Comparison of ENCODE assay signal across 18 mouse cellular contexts in the genomic region with DNA sequence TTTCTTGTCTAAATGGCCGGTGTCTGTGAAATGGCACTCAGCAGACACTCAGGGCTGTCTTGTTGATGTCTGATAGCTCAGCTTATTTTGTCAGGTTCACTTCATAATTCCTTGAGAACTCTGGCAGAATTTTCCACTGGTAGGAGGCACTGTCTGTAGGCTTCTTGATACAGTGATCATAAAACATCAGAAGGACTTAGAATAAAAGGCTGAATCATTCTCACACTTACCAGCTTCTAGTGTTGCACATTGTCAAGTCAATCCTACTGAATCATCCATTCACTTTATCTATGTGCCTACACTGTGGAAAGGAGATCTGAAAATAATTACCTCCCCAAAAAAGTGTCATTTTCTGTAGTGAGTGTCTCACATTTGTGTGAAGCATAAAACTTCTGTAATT.
DNase-seq lines count a peak whose midpoint lies in the region; TF ChIP-seq lines count a peak whose summit lies in the region.
"Had no signal": no experiment of that assay in that cellular context is flagged by ENCODE, and none has a peak within 500 bp of the region (broad histone marks: within the 10 kb centered on the region; RNA-seq: fewer than 3 reads in every experiment).

No protein-coding gene starts in this region.

- peak; percentile 9 for DNase-seq in left cerebral cortex, adult 11 months (ENCODE audit: low spot score)
- DNase-seq in left cerebral cortex, adult 2 months (ENCODE audit: extremely low spot score in 1 of 2, low spot score in 2 of 2) = no peak
- peak; percentile 2 to 4 for DNase-seq in right cerebral cortex, adult 2 months (ENCODE audit: low spot score in 2 of 2)
- DNase-seq in right cerebral cortex, postnatal 36 days (ENCODE audit: low spot score in 2 of 2) = no peak
- DNase-seq in telencephalon, adult 2 months (ENCODE audit: low read depth, low spot score) = peak; percentile 36
- no peak for DNase-seq in yolk sac, embryonic 10.5 days (ENCODE audit: low spot score)
- DNase-seq: adrenal gland, adult 2 months; adrenal gland, postnatal 10 days; adrenal gland, postnatal 25 days; cerebellum, adult 11-12 months; cerebellum, adult 2 months; cerebellum, adult 9-10 months; cerebellum, postnatal 10 days; cerebellum, postnatal 25 days had no signal

- no peak overlapping the region for H3K4me3 ChIP-seq in left cerebral cortex, adult 2 months
- H3K4me3 ChIP-seq: embryonic facial prominence, embryonic 10.5 days; embryonic facial prominence, embryonic 12.5 days; forebrain, embryonic 13.5 days; forebrain, embryonic 15.5 days had no signal

- intact Hi-C loops in left cerebral cortex, adult 2 months (cut with DNase I) = no loop called here

- H3K27ac ChIP-seq in left cerebral cortex, adult 2 months = no peak overlapping the region
- H3K27ac ChIP-seq: embryonic facial prominence, embryonic 10.5 days; embryonic facial prominence, embryonic 12.5 days; forebrain, embryonic 13.5 days; forebrain, embryonic 15.5 days had no signal

- no peak for TF ChIP-seq CTCF in left cerebral cortex, adult 2 months (IDR thresholded peaks at IDR 0.05)

Comparison
In these comparisons a context has a peak if more than half of its experiments do, and no peak if none do; other contexts are left out.
1. DNase-seq: peak in left cerebral cortex, adult 11 months (single experiment), right cerebral cortex, adult 2 months (2 of 2) and telencephalon, adult 2 months (single experiment); none in left cerebral cortex, adult 2 months (0 of 2), right cerebral cortex, postnatal 36 days (0 of 2) and yolk sac, embryonic 10.5 days (single experiment).